Mouse (Mus musculus) adrenal gland, postnatal 36 days (tissue): ENCODE results near the gene Pef1. TPM values are rescaled to one million over a fixed set of nuclear protein-coding genes. Genes with fewer than 3 reads are reported as not detected.
A peak's percentile ranks its signal among the peaks of the same experiment; 100 is the strongest.

Source experiments
- DNase-seq, 2 experiments: peaks; one replicate each; pipeline ENCODE4 v3.0.0; 2021; ENCODE audit warnings: mixed read lengths in 1 of 2
- total RNA-seq, 2 experiments: library from RNA; stranded (reverse); gene quantifications; 2 replicates each; pipeline ENCODE4 v1.2.3; 2021

Gene Pef1
- total RNA-seq, 2 experiments from 2014 or later = 74.4 to 84.0 TPM

- peak; percentile 83 to 87 for DNase-seq
Observed at GRCm38 (mm10) chr4:130174335-130175031, 72.1 kb downstream of the Pef1 start.

GRCm38 (mm10) chr4:130175072-130175711, 72.8 kb downstream of the Pef1 start, which contains the start of gene Tinagl1:
Gene Tinagl1, minus strand, starts transcription at chr4:130175122.
- DNase-seq = peak; percentile 56 to 75

- DNase-seq = no peak
Observed at GRCm38 (mm10) chr4:130176156-130176720, 73.9 kb downstream of the Pef1 start.

DNA sequence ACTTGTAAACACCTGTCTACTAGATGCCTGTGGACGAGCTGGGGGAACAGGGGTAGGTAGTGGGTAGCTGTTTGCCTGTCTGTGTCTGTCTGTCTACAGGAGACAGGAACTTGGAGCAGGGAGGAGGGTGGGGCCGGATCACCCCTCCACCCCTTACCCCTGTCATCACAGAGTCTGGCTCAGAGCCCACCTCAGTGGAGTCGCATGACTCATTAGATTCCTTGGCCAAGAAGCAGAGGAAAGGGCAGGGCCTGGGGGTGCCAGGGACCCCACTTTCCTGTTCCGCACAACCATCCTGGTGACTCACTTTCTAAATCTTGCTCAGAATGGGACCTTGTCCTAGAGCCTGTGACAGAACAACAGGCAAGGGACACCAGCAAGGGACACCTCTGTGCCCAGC, 74.7 kb downstream of the Pef1 start:
- peak; percentile 81 for DNase-seq

GRCm38 (mm10) chr4:130177536-130177935, 75.2 kb downstream of the Pef1 start:
- DNase-seq = no peak

Other genes with a start within 250 kb of the Pef1 start
- gene Spocd1, start 173.3 kb upstream of the Pef1 start, total RNA-seq = 1 to 10 TPM in 1 of 2 experiments, under 1 TPM in 1; 0.86 to 1.3 TPM
- gene Adgrb2, start 117.7 kb upstream of the Pef1 start, total RNA-seq = 10 to 100 TPM; 21.0 to 24.4 TPM
- 10 to 100 TPM; 15.6 to 18.7 TPM for gene Col16a1, start 54.7 kb upstream of the Pef1 start, total RNA-seq
- gene Hcrtr1, start 36.8 kb downstream of the Pef1 start, total RNA-seq = under 1 TPM; 0.40 to 0.46 TPM
- 100 to 1,000 TPM; 103 to 217 TPM for gene Tinagl1, start 72.6 kb downstream of the Pef1 start, total RNA-seq
- gene Gm853, start 119.8 kb downstream of the Pef1 start, total RNA-seq = not detected
- gene Serinc2, start 176.6 kb downstream of the Pef1 start, total RNA-seq = 1 to 10 TPM in 1 of 2 experiments, under 1 TPM in 1; 0.50 to 1.4 TPM
- gene Fabp3, start 206.0 kb downstream of the Pef1 start, total RNA-seq = 10 to 100 TPM; 17.0 to 48.9 TPM
- not detected for gene Gm10570, start 206.1 kb downstream of the Pef1 start, total RNA-seq